Mouse (Mus musculus) thymus, adult 2 months (tissue): ENCODE measurements at regions not wholly inside any gene's neighbourhood (a gene's known extent, or its start where the extent isn't known, plus 50 kb on each side); places are given as distances from the start of the nearest gene placed in this dataset.

Source experiments
- DNase-seq: peaks from one replicate; pipeline ENCODE4 v3.0.0; 2021
- H3K27ac ChIP-seq: fragments of 200-500 bp; 2 replicates; pipeline ENCODE4 v1.5.1; 2012; ENCODE audit warnings: low read length, control low read depth; ENCODE audit not compliant: control insufficient read depth, insufficient read depth
- H3K27me3 ChIP-seq: fragments of 200-500 bp; 2 replicates; pipeline ENCODE4 v1.6.1; 2012; ENCODE audit warnings: mild to moderate bottlenecking, low read length, moderate library complexity, mixed read lengths; ENCODE audit not compliant: control insufficient read depth, insufficient read depth
- H3K36me3 ChIP-seq: fragments of 200-500 bp; 2 replicates; pipeline ENCODE4 v1.6.1; 2012; ENCODE audit warnings: mild to moderate bottlenecking, low read length, moderate library complexity; ENCODE audit not compliant: control insufficient read depth, insufficient read depth
- H3K4me1 ChIP-seq: fragments of 200-500 bp; replicated peaks from 2 replicates; pipeline ENCODE4 v1.6.1; 2012; ENCODE audit warnings: low read length; ENCODE audit not compliant: control insufficient read depth, insufficient read depth
- H3K4me3 ChIP-seq: fragments of 200-500 bp; 2 replicates; pipeline ENCODE4 v1.5.1; 2012; ENCODE audit warnings: mild to moderate bottlenecking, low read length, control low read depth, moderate library complexity; ENCODE audit not compliant: control insufficient read depth, insufficient read depth
- CTCF ChIP-seq: fragments of 200-500 bp; IDR thresholded peaks from 2 replicates; pipeline ENCODE4 v1.5.1; 2012; ENCODE audit warnings: mild to moderate bottlenecking, control low read depth, low read length, moderate library complexity, borderline replicate concordance; ENCODE audit not compliant: control insufficient read depth, poor library complexity, insufficient read depth; ENCODE audit errors: extremely low read depth
- POLR2A ChIP-seq: fragments of 200-500 bp; IDR thresholded peaks from 2 replicates; pipeline ENCODE4 v1.6.1; 2012; ENCODE audit warnings: mild to moderate bottlenecking, low read length, control low read depth, moderate library complexity; ENCODE audit not compliant: control insufficient read depth, poor library complexity, insufficient read depth; ENCODE audit errors: extremely low read depth
- WGBS: fragments of 180-500 bp; shearing (Covaris S2); methylation state at CpG from one replicate; pipeline ENCODE4 v1.1.7; 2018; 5-methylcytosine and 5-hydroxymethylcytosine counted together

GRCm38 (mm10) chr13:5714793-5715192 is 146.5 kb upstream of the Klf6 start:
- Histone ChIP-seq H3K4me1 (no peaks in the 10 kb centered on the region), H3K4me3 (no peak overlapping the region), H3K36me3 (no peaks in the 10 kb centered on the region), H3K27ac (no peak overlapping the region), H3K27me3 (no peaks in the 10 kb centered on the region)
- no peak for DNase-seq
- TF ChIP-seq POLR2A (no peak), CTCF (no peak)

GRCm38 (mm10) chr13:5716749-5717148 is 144.5 kb upstream of the Klf6 start:
- 74% methylated on average over 3 of the region's 3 CpGs for WGBS
- H3K36me3 ChIP-seq = no peaks in the 10 kb centered on the region
- H3K27ac ChIP-seq = no peak overlapping the region
- no peak for TF ChIP-seq POLR2A
- TF ChIP-seq CTCF = no peak
- H3K4me1 ChIP-seq = no peaks in the 10 kb centered on the region
- H3K27me3 ChIP-seq = no peaks in the 10 kb centered on the region
- no peak for DNase-seq
- H3K4me3 ChIP-seq = no peak overlapping the region

- Histone ChIP-seq H3K4me1 (no peaks in the 10 kb centered on the region), H3K36me3 (no peaks in the 10 kb centered on the region), H3K27me3 (no peaks in the 10 kb centered on the region), H3K27ac (no peak overlapping the region), H3K4me3 (no peak overlapping the region)
- TF ChIP-seq POLR2A (no peak), CTCF (no peak)
- 95% methylated on average over 2 of the region's 2 CpGs for WGBS
- DNase-seq = no peak
These were observed 138.0 kb upstream of the Klf6 start for GRCm38 (mm10) chr13:5723319-5723718.

- no peak for DNase-seq
- Histone ChIP-seq H3K4me1 (no peaks in the 10 kb centered on the region), H3K27me3 (no peaks in the 10 kb centered on the region), H3K36me3 (no peaks in the 10 kb centered on the region), H3K4me3 (no peak overlapping the region), H3K27ac (no peak overlapping the region)
- WGBS = 88% methylated on average over 1 of the region's 1 CpGs
- TF ChIP-seq CTCF (no peak), POLR2A (no peak)
These were observed 136.9 kb upstream of the Klf6 start for GRCm38 (mm10) chr13:5724364-5724763.

- 82% methylated on average over 4 of the region's 4 CpGs for WGBS
- Histone ChIP-seq H3K27me3 (no peaks in the 10 kb centered on the region), H3K36me3 (no peaks in the 10 kb centered on the region), H3K4me1 (no peaks in the 10 kb centered on the region), H3K27ac (no peak overlapping the region), H3K4me3 (no peak overlapping the region)
- no peak for DNase-seq
- TF ChIP-seq POLR2A (no peak), CTCF (no peak)
These were observed 135.3 kb upstream of the Klf6 start for GRCm38 (mm10) chr13:5725984-5726383.

GRCm38 (mm10) chr13:5726446-5726845 is 134.8 kb upstream of the Klf6 start:
- DNase-seq = no peak
- WGBS = 100% methylated on average over 1 of the region's 1 CpGs
- Histone ChIP-seq H3K4me3 (no peak overlapping the region), H3K27me3 (no peaks in the 10 kb centered on the region), H3K36me3 (no peaks in the 10 kb centered on the region), H3K4me1 (no peaks in the 10 kb centered on the region), H3K27ac (no peak overlapping the region)
- TF ChIP-seq POLR2A (no peak), CTCF (no peak)

- no peak for DNase-seq
- H3K36me3 ChIP-seq = no peaks in the 10 kb centered on the region
- no peaks in the 10 kb centered on the region for H3K4me1 ChIP-seq
- no peaks in the 10 kb centered on the region for H3K27me3 ChIP-seq
- no peak overlapping the region for H3K4me3 ChIP-seq
- TF ChIP-seq CTCF (no peak), POLR2A (no peak)
- no peak overlapping the region for H3K27ac ChIP-seq
- 96% methylated on average over 2 of the region's 2 CpGs for WGBS
These were observed 133.1 kb upstream of the Klf6 start for GRCm38 (mm10) chr13:5728172-5728571.
